Mouse (Mus musculus): ENCODE measurements around the gene Kxd1. TPM values are rescaled to one million over a fixed set of nuclear protein-coding genes. Genes with fewer than 3 reads are reported as not detected.

Kxd1 gene
- polyA plus RNA-seq, 1 experiment, result 41.3 TPM

DNA sequence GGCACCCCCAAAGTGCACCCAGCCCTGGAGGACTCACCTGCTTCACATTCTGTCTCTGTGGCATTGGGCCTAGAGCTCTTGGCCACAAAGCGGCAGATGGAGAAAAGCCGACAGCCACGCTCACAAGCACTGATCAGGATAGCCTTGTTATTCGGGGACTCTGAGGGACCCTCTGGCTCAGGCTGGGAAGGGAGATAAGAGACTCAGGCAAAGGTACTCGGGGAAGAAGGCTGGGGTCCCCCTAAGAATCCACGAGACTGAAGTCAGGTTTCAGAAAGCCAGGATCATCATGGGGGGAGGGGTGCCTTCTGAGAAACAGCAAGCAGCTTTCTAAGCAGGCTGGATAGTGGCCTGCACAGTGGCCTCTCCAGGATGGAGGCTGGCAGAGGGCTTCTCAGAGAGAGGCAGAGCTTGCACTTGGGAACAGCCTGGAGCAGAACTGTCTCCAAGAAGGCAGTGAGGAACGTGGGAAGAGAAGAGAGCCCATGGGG is 41.5 kb downstream of the Kxd1 start:
- no peak overlapping the region for H3K4me3 ChIP-seq (replicated peaks; ENCODE audit: control insufficient read depth, low read depth, low read length)
- no peak overlapping the region for H3K27ac ChIP-seq (ENCODE audit: control insufficient read depth, insufficient read depth, low read depth, low read length, poor library complexity)
- 63% methylated on average over 7 of the region's 7 CpGs for WGBS
- H3K4me1 ChIP-seq (ENCODE audit: control insufficient read depth, insufficient read depth, low read length), result no peaks in the 10 kb centered on the region
- TF ChIP-seq POLR2A (IDR thresholded peaks at IDR 0.05; ENCODE audit: borderline replicate concordance, control insufficient read depth, low read depth, low read length) (no peak), CTCF (IDR thresholded peaks at IDR 0.05; ENCODE audit: control insufficient read depth, insufficient read depth, low read length) (no peak)

DNA sequence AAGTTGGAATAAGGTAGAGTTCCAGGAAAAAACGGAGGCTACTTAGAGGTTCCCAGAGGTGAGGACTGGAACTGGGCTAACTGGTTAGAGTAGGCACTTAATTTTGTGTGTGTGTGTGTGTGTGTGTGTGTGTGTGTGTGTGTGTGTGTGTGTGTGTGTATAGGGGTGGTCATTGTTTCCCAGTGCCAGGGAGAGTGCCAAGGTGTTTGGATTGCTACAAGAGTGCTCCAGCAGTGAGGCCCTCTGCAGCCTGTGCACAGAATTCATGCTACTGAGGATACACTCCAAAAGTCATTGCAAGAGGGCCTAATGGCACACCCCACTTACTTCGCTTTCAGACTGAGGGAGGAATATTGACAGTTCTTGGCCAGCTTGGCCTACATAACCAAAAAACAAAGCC is 44.8 kb downstream of the Kxd1 start:
- TF ChIP-seq CTCF (IDR thresholded peaks at IDR 0.05; ENCODE audit: control insufficient read depth, insufficient read depth, low read length) (no peak), POLR2A (IDR thresholded peaks at IDR 0.05; ENCODE audit: borderline replicate concordance, control insufficient read depth, low read depth, low read length) (no peak)
- no peaks in the 10 kb centered on the region for H3K4me1 ChIP-seq (ENCODE audit: control insufficient read depth, insufficient read depth, low read length)
- 81% methylated on average over 2 of the region's 2 CpGs for WGBS
- H3K27ac ChIP-seq (ENCODE audit: control insufficient read depth, insufficient read depth, low read depth, low read length, poor library complexity), result no peak overlapping the region
- H3K4me3 ChIP-seq (replicated peaks; ENCODE audit: control insufficient read depth, low read depth, low read length), result no peak overlapping the region

DNA sequence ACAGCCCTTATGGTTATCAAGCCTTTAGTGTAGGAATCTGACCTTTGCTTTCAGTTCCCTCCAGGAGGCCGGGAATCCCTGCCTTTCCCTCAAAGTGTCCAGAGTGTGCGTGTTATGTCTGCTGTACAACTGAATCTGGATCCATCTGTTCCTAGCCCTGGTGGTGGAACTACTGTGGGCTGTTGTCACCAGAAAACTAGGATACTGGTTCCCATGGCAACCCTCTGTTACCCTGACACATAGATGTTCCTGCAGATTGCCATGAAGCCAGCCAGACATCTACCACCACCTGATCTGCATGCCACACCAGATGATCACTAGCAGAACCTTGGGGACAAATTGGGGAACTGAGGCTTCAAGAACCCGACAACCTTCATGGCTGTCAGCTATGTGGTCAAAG is 45.8 kb downstream of the Kxd1 start:
- Histone ChIP-seq H3K4me1 (ENCODE audit: control insufficient read depth, insufficient read depth, low read length) (no peaks in the 10 kb centered on the region; the same call in 1 of the 2 replicates), H3K4me3 (replicated peaks; ENCODE audit: control insufficient read depth, low read depth, low read length) (no peak overlapping the region), H3K27ac (ENCODE audit: control insufficient read depth, insufficient read depth, low read depth, low read length, poor library complexity) (no peak overlapping the region)
- 67% methylated on average over 3 of the region's 3 CpGs for WGBS
- TF ChIP-seq POLR2A (IDR thresholded peaks at IDR 0.05; ENCODE audit: borderline replicate concordance, control insufficient read depth, low read depth, low read length), result no peak
- TF ChIP-seq CTCF (IDR thresholded peaks at IDR 0.05; ENCODE audit: control insufficient read depth, insufficient read depth, low read length), result no peak

DNA sequence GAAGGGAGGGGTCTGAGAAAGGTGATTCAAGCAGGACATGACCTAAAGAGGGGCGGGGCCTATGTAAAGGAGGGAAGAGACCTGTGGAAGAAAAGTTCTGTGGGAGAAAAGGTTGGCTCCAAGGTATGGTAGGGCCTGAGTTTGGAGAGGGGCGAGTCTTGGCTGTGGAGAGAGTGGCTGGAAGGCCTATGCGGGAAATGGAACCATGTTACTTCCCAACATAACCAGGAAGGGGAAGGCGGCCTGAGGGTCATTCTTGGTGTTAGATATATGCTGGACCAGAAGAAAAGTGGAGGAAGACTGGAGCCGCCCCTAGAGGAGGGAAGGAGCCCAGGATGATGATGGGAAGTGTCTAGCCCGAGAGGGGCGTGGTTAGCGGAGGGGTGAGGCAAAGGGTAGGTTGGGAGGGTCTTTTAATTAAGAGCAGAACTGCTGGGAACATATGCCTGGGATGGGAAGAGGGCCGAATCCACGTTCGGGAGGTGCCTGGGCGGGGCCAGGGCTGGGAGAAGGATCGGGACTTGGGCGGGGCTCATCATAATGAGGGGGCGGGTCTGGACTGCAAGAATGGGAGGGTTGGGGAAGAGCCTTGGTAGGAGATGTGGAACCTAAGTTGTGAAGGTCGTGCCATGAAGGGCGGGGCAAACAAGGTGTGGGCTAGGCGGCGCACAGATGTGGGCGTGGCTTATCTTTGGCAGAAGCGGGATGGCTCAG is 50.3 kb downstream of the Kxd1 start:
- H3K27ac ChIP-seq (ENCODE audit: control insufficient read depth, insufficient read depth, low read depth, low read length, poor library complexity), result no peak overlapping the region
- no peaks in the 10 kb centered on the region; the same call in 1 of the 2 replicates for H3K4me1 ChIP-seq (ENCODE audit: control insufficient read depth, insufficient read depth, low read length)
- 16% methylated on average over 21 of the region's 21 CpGs for WGBS
- H3K4me3 ChIP-seq (replicated peaks; ENCODE audit: control insufficient read depth, low read depth, low read length), result peak overlapping the region; percentile 70
- TF ChIP-seq CTCF (IDR thresholded peaks at IDR 0.05; ENCODE audit: control insufficient read depth, insufficient read depth, low read length), result no peak
- TF ChIP-seq POLR2A (IDR thresholded peaks at IDR 0.05; ENCODE audit: borderline replicate concordance, control insufficient read depth, low read depth, low read length), result no peak

DNA sequence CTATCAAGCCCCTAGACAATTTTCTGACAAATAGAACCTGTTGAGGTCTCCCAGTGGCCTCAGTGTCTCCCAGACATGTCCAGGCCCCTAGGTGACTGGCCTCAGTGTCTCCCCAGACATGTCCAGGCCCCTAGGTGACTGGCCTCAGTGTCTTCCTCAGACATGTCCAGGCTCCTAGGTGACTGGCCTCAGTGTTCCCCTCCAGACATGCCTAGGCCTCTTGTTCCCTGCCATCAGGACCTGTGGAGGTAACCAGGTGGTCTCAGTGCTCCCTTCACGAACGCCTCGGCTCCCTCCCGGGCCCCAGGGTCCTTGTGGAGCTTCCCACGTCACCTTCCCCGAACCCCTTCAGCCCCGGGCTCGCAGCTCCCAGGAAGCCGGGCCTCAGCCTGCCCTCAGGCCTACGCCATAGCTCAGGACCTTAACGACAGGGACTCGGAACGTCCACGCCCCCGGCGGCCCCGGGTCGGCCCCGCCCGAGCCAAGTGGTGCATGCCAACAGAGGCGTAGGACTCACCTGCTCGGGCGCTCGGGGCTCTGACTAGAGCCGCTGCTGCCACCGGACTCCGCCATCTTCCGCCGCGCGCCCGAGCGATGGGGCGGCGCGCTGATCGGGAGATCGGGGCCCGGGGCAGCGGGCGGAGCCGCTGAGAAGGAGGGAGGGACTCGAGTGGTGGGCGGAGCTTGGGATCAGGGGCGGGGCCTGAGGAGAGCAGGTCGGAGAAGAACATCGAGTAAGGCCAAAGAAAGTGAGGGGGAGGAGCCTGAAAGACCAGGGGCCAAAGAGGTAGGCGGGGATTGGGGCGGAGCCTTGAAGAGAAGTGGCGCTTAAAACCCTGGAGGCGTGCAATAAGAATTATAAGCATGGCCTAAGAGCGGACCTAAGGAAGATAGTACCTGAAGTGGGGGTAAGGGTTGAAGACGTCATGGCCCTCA is 51.2 kb downstream of the Kxd1 start, which contains the start of gene Klhl26:
Klhl26 (minus strand) TSS at position 636 of the 936 bp plus-strand sequence.
- Histone ChIP-seq H3K4me3 (replicated peaks; ENCODE audit: control insufficient read depth, low read depth, low read length) (peak within 1 kb of the TSS; percentile 70), H3K4me1 (ENCODE audit: control insufficient read depth, insufficient read depth, low read length) (no peaks in the 10 kb centered on the region; the same call in 1 of the 2 replicates), H3K27ac (ENCODE audit: control insufficient read depth, insufficient read depth, low read depth, low read length, poor library complexity) (peak within 1 kb of the TSS; percentile 64; the same call in 1 of the 2 replicates)
- TF ChIP-seq POLR2A (IDR thresholded peaks at IDR 0.05; ENCODE audit: borderline replicate concordance, control insufficient read depth, low read depth, low read length), result peak; percentile 63; the same call in 1 of the 2 replicates
- no peak for TF ChIP-seq CTCF (IDR thresholded peaks at IDR 0.05; ENCODE audit: control insufficient read depth, insufficient read depth, low read length)
- under 1% methylated on average over 53 of the region's 53 CpGs for WGBS

DNA sequence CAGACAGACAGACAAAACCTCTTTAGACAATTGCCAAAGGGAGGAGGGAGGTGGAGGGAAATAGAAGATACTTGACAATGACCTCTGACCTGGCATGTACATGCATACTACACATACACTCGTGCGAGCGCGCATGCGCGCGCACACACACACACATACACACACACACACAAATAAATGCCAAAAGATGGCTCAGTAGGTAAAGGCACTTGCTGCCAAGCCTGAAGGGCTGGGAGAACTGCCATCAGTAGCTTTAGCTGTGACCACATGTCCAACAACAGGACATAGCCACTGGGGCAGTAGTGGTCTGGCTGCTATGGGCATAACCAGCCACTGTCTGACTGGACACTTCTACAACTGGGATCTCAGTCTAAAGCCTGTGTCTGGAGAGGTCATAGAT is 55.9 kb downstream of the Kxd1 start:
- Histone ChIP-seq H3K4me3 (replicated peaks; ENCODE audit: control insufficient read depth, low read depth, low read length) (no peak overlapping the region), H3K4me1 (ENCODE audit: control insufficient read depth, insufficient read depth, low read length) (no peaks in the 10 kb centered on the region), H3K27ac (ENCODE audit: control insufficient read depth, insufficient read depth, low read depth, low read length, poor library complexity) (no peak overlapping the region)
- no peak for TF ChIP-seq POLR2A (IDR thresholded peaks at IDR 0.05; ENCODE audit: borderline replicate concordance, control insufficient read depth, low read depth, low read length)
- no peak for TF ChIP-seq CTCF (IDR thresholded peaks at IDR 0.05; ENCODE audit: control insufficient read depth, insufficient read depth, low read length)
- 99% methylated on average over 7 of the region's 7 CpGs for WGBS

DNA sequence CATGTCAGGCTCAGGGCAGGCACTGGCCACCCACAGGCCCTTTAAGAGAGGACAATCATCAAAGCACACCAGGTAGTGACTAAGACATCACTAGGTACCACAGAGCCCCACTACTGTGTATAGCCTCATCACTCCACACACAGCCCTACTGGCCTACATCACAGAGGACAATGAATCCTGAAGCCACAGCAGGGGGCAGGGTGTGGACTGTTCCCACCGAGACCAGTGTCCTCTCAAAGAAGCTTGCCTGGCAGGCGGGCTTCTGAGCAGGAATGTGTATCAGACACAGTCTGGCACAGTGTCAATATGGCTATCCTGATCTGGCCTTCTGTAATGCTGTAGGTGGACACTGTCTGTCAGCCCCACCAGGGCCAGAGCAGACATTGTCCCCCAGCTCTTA is 57.8 kb downstream of the Kxd1 start:
- WGBS, result 79% methylated on average over 2 of the region's 2 CpGs
- no peak overlapping the region for H3K4me3 ChIP-seq (replicated peaks; ENCODE audit: control insufficient read depth, low read depth, low read length)
- H3K4me1 ChIP-seq (ENCODE audit: control insufficient read depth, insufficient read depth, low read length), result no peaks in the 10 kb centered on the region
- H3K27ac ChIP-seq (ENCODE audit: control insufficient read depth, insufficient read depth, low read depth, low read length, poor library complexity), result no peak overlapping the region
- TF ChIP-seq POLR2A (IDR thresholded peaks at IDR 0.05; ENCODE audit: borderline replicate concordance, control insufficient read depth, low read depth, low read length) (no peak), CTCF (IDR thresholded peaks at IDR 0.05; ENCODE audit: control insufficient read depth, insufficient read depth, low read length) (no peak)
